Mouse (Mus musculus) MEL (cell line): Measurements from ENCODE around the gene Tgm2. TPM values are rescaled to one million over a fixed set of nuclear protein-coding genes. Genes with fewer than 3 reads are reported as not detected.

ENCODE experiments used
- DNase-seq: peaks from one replicate; pipeline ENCODE4 v3.0.0; 2011; ENCODE audit warnings: low read depth, low spot score
- H3K27ac ChIP-seq: 2 replicates; pipeline ENCODE4 v1.5.1; 2012; ENCODE audit warnings: low read depth, mild to moderate bottlenecking, control low read depth, low read length, moderate library complexity; ENCODE audit not compliant: control insufficient read depth
- H3K27me3 ChIP-seq, 2 experiments: fragments of 150-350 bp in 1 of 2; sonication (generic) in 1 of 2; 2 replicates each; pipeline ENCODE4 v1.6.1; 2012; ENCODE audit warnings: low read length in 2 of 2, mild to moderate bottlenecking in 2 of 2, improper control_type of control experiment in 1 of 2, moderate library complexity in 1 of 2; ENCODE audit not compliant: insufficient read depth in 2 of 2, control insufficient read depth in 1 of 2
- H3K36me3 ChIP-seq, 2 experiments: 2 replicates each; pipeline ENCODE4 v1.6.1; 2012 to 2014; ENCODE audit warnings: low read length in 2 of 2, improper control_type of control experiment in 1 of 2, inconsistent platforms in 1 of 2, mild to moderate bottlenecking in 1 of 2; ENCODE audit not compliant: insufficient read depth in 2 of 2, control insufficient read depth in 1 of 2
- H3K4me1 ChIP-seq, 2 experiments: fragments of 150-350 bp in 1 of 2; sonication (generic) in 1 of 2; 2 replicates each; pipeline ENCODE4 v1.6.1; 2012; ENCODE audit warnings: low read length in 2 of 2, improper control_type of control experiment in 1 of 2, mild to moderate bottlenecking in 1 of 2; ENCODE audit not compliant: insufficient read depth in 2 of 2, control insufficient read depth in 1 of 2
- H3K4me3 ChIP-seq, 2 experiments: fragments of 150-350 bp in 1 of 2; sonication (generic) in 1 of 2; 2 replicates each; pipeline ENCODE4 v1.5.1; 2012; ENCODE audit warnings: low read depth in 2 of 2, low read length in 2 of 2, mild to moderate bottlenecking in 2 of 2, moderate library complexity in 2 of 2, control low read depth in 1 of 2, improper control_type of control experiment in 1 of 2; ENCODE audit not compliant: control insufficient read depth in 1 of 2, insufficient read depth in 1 of 2
- H3K79me2 ChIP-seq: 2 replicates; pipeline ENCODE4 v1.6.1; 2012; ENCODE audit warnings: mild to moderate bottlenecking, low read length, moderate library complexity; ENCODE audit not compliant: control insufficient read depth, poor library complexity, insufficient read depth
- H3K9ac ChIP-seq: 2 replicates; pipeline ENCODE4 v1.6.1; 2012; ENCODE audit warnings: low read depth, mild to moderate bottlenecking, control low read depth, low read length, moderate library complexity; ENCODE audit not compliant: control insufficient read depth, poor library complexity, severe bottlenecking
- H3K9me3 ChIP-seq: fragments of 150-350 bp; sonication (generic); replicated peaks from 2 replicates; pipeline ENCODE4 v1.6.1; 2012; ENCODE audit warnings: mild to moderate bottlenecking, low read length, improper control_type of control experiment, moderate library complexity; ENCODE audit not compliant: insufficient read depth
- CHD2 ChIP-seq: IDR thresholded peaks from 2 replicates; pipeline ENCODE4 v1.6.1; 2011; ENCODE audit warnings: low read length, improper control_type of control experiment
- CTCF ChIP-seq, 3 experiments: IDR thresholded peaks in 2 of 3; conservative IDR thresholded peaks in 1 of 3; 2 replicates each; pipeline ENCODE4 v1.5.1; 2011 to 2012; ENCODE audit warnings: low read length in 3 of 3, low read depth in 2 of 3, mild to moderate bottlenecking in 2 of 3, improper control_type of control experiment in 1 of 3, inconsistent platforms in 1 of 3, mixed read lengths in 1 of 3, moderate library complexity in 1 of 3; ENCODE audit not compliant: control insufficient read depth in 1 of 3, insufficient read depth in 1 of 3, poor library complexity in 1 of 3, severe bottlenecking in 1 of 3
- E2F4 ChIP-seq: IDR thresholded peaks from 2 replicates; pipeline ENCODE4 v1.6.1; 2011; ENCODE audit warnings: low read depth, low read length, improper control_type of control experiment, borderline replicate concordance
- EP300 ChIP-seq, 2 experiments: IDR thresholded peaks; 2 replicates each; pipeline ENCODE4 v1.6.1; 2011; ENCODE audit warnings: improper control_type of control experiment in 2 of 2, low read length in 2 of 2, low read depth in 1 of 2, mild to moderate bottlenecking in 1 of 2
- ETS1 ChIP-seq: IDR thresholded peaks from 2 replicates; pipeline ENCODE4 v1.6.1; 2012; ENCODE audit warnings: low read depth, mild to moderate bottlenecking, inconsistent platforms, low read length, improper control_type of control experiment, moderate library complexity
- JUND ChIP-seq: IDR thresholded peaks from 2 replicates; pipeline ENCODE4 v1.6.1; 2011; ENCODE audit warnings: low read depth, mild to moderate bottlenecking, improper control_type of control experiment, low read length
- MAZ ChIP-seq: IDR thresholded peaks from 2 replicates; pipeline ENCODE4 v1.6.1; 2012; ENCODE audit warnings: low read depth, mild to moderate bottlenecking, inconsistent platforms, low read length, improper control_type of control experiment
- MYB ChIP-seq: IDR thresholded peaks from 2 replicates; pipeline ENCODE4 v1.6.1; 2011; ENCODE audit warnings: mild to moderate bottlenecking, low read depth, low read length, improper control_type of control experiment
- MYC ChIP-seq: IDR thresholded peaks from 2 replicates; pipeline ENCODE4 v1.6.1; 2011; ENCODE audit warnings: low read depth, mild to moderate bottlenecking, low read length, improper control_type of control experiment, moderate library complexity
- NELFE ChIP-seq: IDR thresholded peaks from 2 replicates; pipeline ENCODE4 v1.6.1; 2011; ENCODE audit warnings: low read depth, low read length, improper control_type of control experiment
- NRF1 ChIP-seq: IDR thresholded peaks from 2 replicates; pipeline ENCODE4 v1.6.1; 2014; ENCODE audit warnings: low read depth, mild to moderate bottlenecking, inconsistent platforms, low read length, improper control_type of control experiment, moderate library complexity; ENCODE audit not compliant: poor library complexity, insufficient read depth, severe bottlenecking
- POLR2A ChIP-seq, 2 experiments: IDR thresholded peaks; 2 replicates each; pipeline ENCODE4 v1.6.1; 2011 to 2012; ENCODE audit warnings: low read length in 2 of 2, mild to moderate bottlenecking in 2 of 2, control low read depth in 1 of 2, improper control_type of control experiment in 1 of 2, low read depth in 1 of 2, moderate library complexity in 1 of 2; ENCODE audit not compliant: control insufficient read depth in 1 of 2, insufficient read depth in 1 of 2, poor library complexity in 1 of 2
- POLR2AphosphoS2 ChIP-seq: IDR thresholded peaks from 2 replicates; pipeline ENCODE4 v1.6.1; 2011; ENCODE audit warnings: low read length, improper control_type of control experiment
- POLR2AphosphoS5 ChIP-seq: IDR thresholded peaks from 2 replicates; pipeline ENCODE4 v1.6.1; 2012; ENCODE audit warnings: low read depth, borderline replicate concordance, mild to moderate bottlenecking, inconsistent platforms, low read length, moderate library complexity, mixed read lengths
- SIN3A ChIP-seq: IDR thresholded peaks from 2 replicates; pipeline ENCODE4 v1.6.1; 2012; ENCODE audit warnings: low read length, improper control_type of control experiment, inconsistent platforms
- SMC3 ChIP-seq: IDR thresholded peaks from 2 replicates; pipeline ENCODE4 v1.6.1; 2011; ENCODE audit warnings: low read depth, low read length, improper control_type of control experiment
- TAL1 ChIP-seq: IDR thresholded peaks from 2 replicates; pipeline ENCODE4 v1.6.1; 2012; ENCODE audit warnings: mild to moderate bottlenecking, inconsistent platforms, low read length, moderate library complexity, mixed read lengths
- TBP ChIP-seq: IDR thresholded peaks from 2 replicates; pipeline ENCODE4 v1.8.0; 2011; ENCODE audit warnings: low read depth, low read length, improper control_type of control experiment
- TCF12 ChIP-seq: IDR thresholded peaks from 2 replicates; pipeline ENCODE4 v1.6.1; 2014; ENCODE audit warnings: low read depth, mild to moderate bottlenecking, inconsistent platforms, low read length, improper control_type of control experiment, moderate library complexity
- UBTF ChIP-seq: IDR thresholded peaks from 2 replicates; pipeline ENCODE4 v1.6.1; 2012; ENCODE audit warnings: low read depth, mild to moderate bottlenecking, inconsistent platforms, low read length, improper control_type of control experiment, moderate library complexity, borderline replicate concordance; ENCODE audit not compliant: insufficient read depth
- USF1 ChIP-seq: IDR thresholded peaks from 2 replicates; pipeline ENCODE4 v1.6.1; 2014; ENCODE audit warnings: low read depth, mild to moderate bottlenecking, inconsistent platforms, low read length, improper control_type of control experiment, moderate library complexity
- ZC3H11A ChIP-seq: IDR thresholded peaks from 2 replicates; pipeline ENCODE4 v1.6.1; 2012; ENCODE audit warnings: low read depth, mild to moderate bottlenecking, inconsistent platforms, low read length, improper control_type of control experiment
- ZKSCAN1 ChIP-seq: IDR thresholded peaks from 2 replicates; pipeline ENCODE4 v1.6.1; 2012; ENCODE audit warnings: low read depth, mild to moderate bottlenecking, inconsistent platforms, low read length, improper control_type of control experiment, moderate library complexity
- ZNF384 ChIP-seq: IDR thresholded peaks from 2 replicates; pipeline ENCODE4 v1.6.1; 2012; ENCODE audit warnings: low read depth, mild to moderate bottlenecking, inconsistent platforms, low read length, improper control_type of control experiment
- polyA plus RNA-seq, 2 experiments: library from polyadenylated mRNA; stranded (reverse) in 1 of 2; unstranded in 1 of 2; fragments of >175 nt in 1 of 2; fragments of >200 nt in 1 of 2; gene quantifications; 2 replicates each; pipeline versions ENCODE4 v1.2.1 to v1.2.4; 2012; ENCODE audit warnings: low replicate concordance in 2 of 2, low read depth in 1 of 2; ENCODE audit not compliant: insufficient read length in 2 of 2, insufficient read depth in 1 of 2, missing spikeins in 1 of 2
- total RNA-seq: library from RNA; depleted of rRNA; stranded (reverse); fragments of 300-350 nt; gene quantifications from 2 replicates; pipeline ENCODE4 v1.2.3, GENCODE M21; 2012

Tgm2 gene
- total and polyA plus RNA-seq, 3 experiments = 7.7 to 11.0 TPM; not detected in 1

- peaks cover 0 to 4% of the 10 kb centered on the region in 2 experiments; a peak in 1 of 4 replicates for H3K4me1 ChIP-seq
- H3K36me3 ChIP-seq = no peaks in the 10 kb centered on the region
- TF ChIP-seq TBP = no peak
- no peak for TF ChIP-seq POLR2AphosphoS5
- TF ChIP-seq USF1 = no peak
- TF ChIP-seq POLR2A (IDR thresholded peaks at IDR 0.05; ENCODE audit: control insufficient read depth in 1 of 2, insufficient read depth in 1 of 2, low read depth in 1 of 2, low read length in 2 of 2, poor library complexity in 1 of 2) = no peak
- TF ChIP-seq ZKSCAN1 = no peak
- no peak for TF ChIP-seq UBTF
- no peak for TF ChIP-seq SIN3A
- no peak for TF ChIP-seq NRF1
- no peak for TF ChIP-seq CHD2
- TF ChIP-seq ZNF384 = no peak
- TF ChIP-seq E2F4 = no peak
- no peaks in the 10 kb centered on the region for H3K79me2 ChIP-seq
- H3K9me3 ChIP-seq = no peaks in the 10 kb centered on the region
- DNase-seq = no peak
- no peak overlapping the region for H3K4me3 ChIP-seq
- no peak overlapping the region for H3K9ac ChIP-seq
- H3K27me3 ChIP-seq = no peaks in the 10 kb centered on the region
- no peak overlapping the region for H3K27ac ChIP-seq
Measured at GRCm38 (mm10) chr2:158174438-158174837, 28.2 kb upstream of the Tgm2 start.

- TF ChIP-seq POLR2AphosphoS2 (no peak), ZKSCAN1 (no peak), JUND (no peak), MYC (no peak), SMC3 (no peak), EP300 (IDR thresholded peaks at IDR 0.05; ENCODE audit: low read depth in 1 of 2, low read length in 2 of 2) (no peak), MYB (no peak), TAL1 (no peak), CTCF (IDR thresholded peaks at IDR 0.05 in 2 of 3, conservative IDR thresholded peaks at IDR 0.05 in 1 of 3; ENCODE audit: control insufficient read depth in 1 of 3, insufficient read depth in 1 of 3, low read depth in 2 of 3, low read length in 3 of 3, poor library complexity in 1 of 3, severe bottlenecking in 1 of 3) (no peak), NELFE (no peak), UBTF (no peak), ETS1 (no peak), MAZ (no peak), TCF12 (no peak), ZC3H11A (no peak), CHD2 (no peak)
- Histone ChIP-seq H3K27me3 (no peaks in the 10 kb centered on the region), H3K4me1 (peaks cover 0 to 9% of the 10 kb centered on the region in 2 experiments; a peak in 2 of 4 replicates)
Measured at GRCm38 (mm10) chr2:158170394-158170793, 24.2 kb upstream of the Tgm2 start.

More at GRCm38 (mm10) chr2:158170394-158170793, 24.2 kb upstream of the Tgm2 start:
- Histone ChIP-seq H3K9ac (no peak overlapping the region), H3K9me3 (no peaks in the 10 kb centered on the region), H3K79me2 (no peaks in the 10 kb centered on the region), H3K36me3 (peaks cover 0 to 3% of the 10 kb centered on the region in 2 experiments; a peak in 1 of 4 replicates), H3K27ac (no peak overlapping the region), H3K4me3 (no peak overlapping the region)
- no peak for DNase-seq
